Mouse (Mus musculus) large intestine, adult 2 months (tissue): Measurements from ENCODE around the gene Spag7. TPM values are rescaled to one million over a fixed set of nuclear protein-coding genes. Genes with fewer than 3 reads are reported as not detected.

ENCODE experiments used
- DNase-seq: peaks from one replicate; pipeline ENCODE4 v3.0.0-alpha.2; 2012; ENCODE audit warnings: low read depth, low spot score
- WGBS: fragments of 180-500 bp; shearing (Covaris S2); methylation state at CpG from one replicate; pipeline ENCODE4 v1.1.7; 2018; 5-methylcytosine and 5-hydroxymethylcytosine counted together
- polyA plus RNA-seq: library from polyadenylated mRNA; depleted of rRNA; stranded (reverse); fragments of >200 nt; gene quantifications from 2 replicates; pipeline ENCODE4 v1.2.3, GENCODE M21; 2012

Spag7 gene
- polyA plus RNA-seq, 1 experiment, result 39.8 TPM

DNA sequence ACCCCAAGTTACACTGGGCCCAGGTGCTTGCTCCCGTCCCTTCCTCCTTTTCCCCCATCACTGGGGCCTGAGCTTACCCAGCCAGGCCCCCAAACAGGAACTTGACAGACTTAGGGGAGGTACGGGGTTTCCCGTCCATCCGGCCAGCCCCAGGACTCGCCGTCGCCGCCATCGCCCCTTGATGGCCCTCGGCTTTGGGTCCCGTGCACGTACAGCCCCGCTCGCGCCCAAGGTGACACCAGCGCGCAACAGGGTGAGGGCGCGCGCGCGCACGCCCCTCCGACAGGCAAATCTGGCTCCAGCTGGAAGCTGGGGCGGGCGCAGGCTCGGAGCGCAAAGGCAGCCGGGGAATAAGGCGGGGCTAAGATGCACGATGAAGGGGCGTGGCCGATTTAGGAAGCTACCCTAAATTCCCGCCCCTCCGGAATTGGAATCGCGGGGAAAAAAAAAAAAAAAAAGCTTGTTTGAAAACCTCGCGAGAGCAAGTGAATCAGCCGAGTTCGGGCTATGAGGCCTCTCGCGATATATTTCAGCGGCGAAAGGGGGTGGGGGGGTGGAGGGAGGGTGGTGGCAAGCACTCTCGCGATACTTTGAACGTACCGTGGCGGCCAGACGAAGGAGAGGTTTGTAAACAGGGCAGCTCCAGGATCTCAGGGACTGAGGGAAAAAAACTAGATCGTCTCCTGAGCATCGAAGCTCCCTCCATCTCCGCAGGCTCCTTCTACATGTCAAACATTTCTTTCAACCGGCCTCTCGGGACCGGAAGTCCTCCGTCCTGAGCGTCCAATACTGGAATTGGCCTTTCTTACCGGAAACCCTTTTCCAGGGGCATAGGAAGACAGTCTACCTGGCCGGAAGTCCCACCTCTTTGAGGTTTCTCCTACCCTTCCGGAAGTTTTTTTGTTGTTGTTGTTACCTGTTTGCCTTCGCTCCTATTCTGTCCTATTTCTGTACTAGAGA, 22.2 kb downstream of the Spag7 start, which contains the start of the genes Rnf167 and Slc25a11:
Gene Rnf167, plus strand, starts transcription at position 545 of the 960 bp plus-strand sequence.
Gene Slc25a11, minus strand, starts transcription at position 789 of the 960 bp plus-strand sequence.
- peak; percentile 94 for DNase-seq
- under 1% methylated on average over 63 of the region's 63 CpGs for WGBS

DNA sequence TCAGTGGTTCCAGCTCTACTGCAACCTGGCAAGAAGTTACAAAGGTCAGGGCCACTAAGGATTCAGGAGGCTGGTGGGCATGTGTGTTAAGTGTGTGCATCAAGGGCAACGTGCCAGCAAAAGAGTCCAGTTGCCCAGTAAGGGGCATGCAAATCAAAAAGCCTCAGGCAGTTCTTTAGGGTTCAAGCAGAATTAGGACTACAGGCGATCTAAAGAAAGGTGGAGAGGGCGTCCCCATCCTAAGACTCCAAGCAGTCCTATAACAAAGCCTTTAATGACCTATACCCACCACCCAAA, 23.0 kb downstream of the Spag7 start:
- 2% methylated on average over 3 of the region's 3 CpGs for WGBS
- DNase-seq, result no peak

- no peak for DNase-seq
- WGBS, result 78% methylated on average over 12 of the region's 12 CpGs
Observed at GRCm38 (mm10) chr11:70645461-70646258, 23.6 kb downstream of the Spag7 start.

GRCm38 (mm10) chr11:70644564-70645103, 24.6 kb downstream of the Spag7 start:
- DNase-seq, result no peak
- 94% methylated on average over 8 of the region's 8 CpGs for WGBS

DNA sequence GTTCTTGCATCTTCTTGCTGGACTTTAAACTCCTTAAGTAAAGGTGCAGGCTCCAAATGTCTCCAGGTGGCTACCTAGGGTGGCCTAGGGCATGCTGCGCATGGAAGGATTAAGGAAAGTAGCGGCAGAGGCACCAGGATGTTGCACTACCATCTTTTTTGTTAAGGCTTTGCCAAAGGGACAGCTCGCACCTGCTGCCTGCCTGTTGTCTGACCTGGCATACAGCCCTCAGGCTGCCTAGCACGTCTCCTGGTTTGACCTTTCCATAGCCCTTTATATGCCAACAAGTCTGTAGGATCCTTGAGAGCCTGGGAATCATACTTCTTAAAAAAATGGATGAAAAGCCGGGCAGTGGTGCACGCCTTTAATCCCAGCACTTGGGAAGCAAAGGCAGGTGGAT, 26.2 kb downstream of the Spag7 start:
- WGBS, result 87% methylated on average over 6 of the region's 6 CpGs
- DNase-seq, result no peak

DNA sequence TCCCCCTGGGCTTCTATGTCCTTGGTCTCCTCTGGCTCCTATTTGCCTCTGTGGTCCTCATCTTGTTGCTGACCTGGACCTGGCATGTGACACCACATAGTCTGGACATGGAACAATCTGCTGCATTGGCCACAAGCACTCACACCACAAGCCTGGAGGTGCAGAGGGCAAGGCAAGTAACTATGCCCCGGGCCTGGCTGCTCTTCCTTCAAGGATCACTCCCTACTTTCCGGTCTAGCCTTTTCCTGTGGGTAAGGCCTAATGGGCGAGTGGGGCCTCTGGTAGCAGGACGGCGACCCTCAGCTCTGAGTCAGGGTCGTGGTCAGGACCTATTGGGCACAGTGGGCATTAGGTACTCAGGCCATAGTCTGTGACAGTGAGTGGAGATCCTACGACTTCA, 28.0 kb downstream of the Spag7 start:
- 76% methylated on average over 7 of the region's 7 CpGs for WGBS
- no peak for DNase-seq

GRCm38 (mm10) chr11:70639976-70640375, 29.2 kb downstream of the Spag7 start:
- 56% methylated on average over 8 of the region's 8 CpGs for WGBS
- no peak for DNase-seq

DNA sequence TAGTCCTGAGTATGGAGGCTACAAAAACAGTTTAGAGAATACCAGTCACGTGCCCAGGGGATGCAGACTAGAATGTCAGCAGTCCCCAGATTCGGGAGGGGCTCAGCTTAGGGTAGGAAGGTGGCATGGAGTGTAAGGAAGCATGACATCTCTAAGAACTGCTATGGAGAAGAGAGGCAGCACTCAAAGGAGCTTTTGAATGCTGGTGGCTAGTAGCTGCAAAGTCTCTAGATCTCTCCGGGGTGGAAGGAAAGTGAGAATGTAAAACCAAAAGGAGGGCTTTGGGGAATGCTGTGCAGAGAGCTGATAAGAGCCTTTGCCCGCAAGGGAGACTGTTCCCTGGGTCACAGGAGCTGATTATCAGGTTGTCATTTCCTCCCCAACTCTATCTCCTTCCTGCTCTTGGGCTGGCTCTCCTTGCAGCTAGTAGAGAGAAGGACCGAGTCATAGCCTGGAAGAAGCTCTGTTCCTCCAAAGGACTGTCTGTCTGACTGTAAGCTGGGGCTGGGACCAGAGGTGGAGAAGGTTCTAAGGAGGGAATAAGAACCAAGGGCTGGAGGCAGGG, 30.4 kb downstream of the Spag7 start, which contains the start of gene Gp1ba:
Gene Gp1ba, plus strand, starts transcription at position 409 of the 565 bp plus-strand sequence.
- DNase-seq, result no peak
- 34% methylated on average over 5 of the region's 5 CpGs for WGBS

- no peak for DNase-seq
- WGBS, result 84% methylated on average over 1 of the region's 1 CpGs
Observed at GRCm38 (mm10) chr11:70638293-70638692, 30.9 kb downstream of the Spag7 start.

GRCm38 (mm10) chr11:70637764-70638163, 31.5 kb downstream of the Spag7 start:
- 67% methylated on average over 1 of the region's 1 CpGs for WGBS
- no peak for DNase-seq

- 66% methylated on average over 4 of the region's 4 CpGs for WGBS
- DNase-seq, result no peak
Observed at GRCm38 (mm10) chr11:70635601-70636000, 33.6 kb downstream of the Spag7 start.

GRCm38 (mm10) chr11:70630129-70630528, 39.1 kb downstream of the Spag7 start:
- WGBS, result 57% methylated on average over 7 of the region's 7 CpGs
- no peak for DNase-seq

DNA sequence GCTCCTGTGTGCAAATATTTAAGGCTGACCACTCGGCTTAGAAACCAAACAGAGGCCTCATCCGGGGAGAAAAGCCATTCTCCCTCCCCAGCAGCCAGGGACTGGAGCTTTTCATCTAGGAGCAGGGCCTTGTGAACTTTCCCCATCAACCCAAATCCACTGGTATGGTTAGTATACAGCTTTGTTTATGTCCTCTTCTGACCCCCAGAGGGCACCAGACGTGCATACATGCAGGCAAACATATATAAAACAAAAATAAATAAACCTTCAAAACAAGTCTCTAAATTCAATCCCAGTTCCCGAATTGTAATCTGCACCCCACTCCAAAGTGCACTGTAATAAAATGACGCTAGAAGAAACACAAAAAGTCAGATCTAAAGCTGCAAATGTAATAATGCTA, 39.7 kb downstream of the Spag7 start:
- DNase-seq, result no peak
- WGBS, result 23% methylated on average over 5 of the region's 5 CpGs

DNA sequence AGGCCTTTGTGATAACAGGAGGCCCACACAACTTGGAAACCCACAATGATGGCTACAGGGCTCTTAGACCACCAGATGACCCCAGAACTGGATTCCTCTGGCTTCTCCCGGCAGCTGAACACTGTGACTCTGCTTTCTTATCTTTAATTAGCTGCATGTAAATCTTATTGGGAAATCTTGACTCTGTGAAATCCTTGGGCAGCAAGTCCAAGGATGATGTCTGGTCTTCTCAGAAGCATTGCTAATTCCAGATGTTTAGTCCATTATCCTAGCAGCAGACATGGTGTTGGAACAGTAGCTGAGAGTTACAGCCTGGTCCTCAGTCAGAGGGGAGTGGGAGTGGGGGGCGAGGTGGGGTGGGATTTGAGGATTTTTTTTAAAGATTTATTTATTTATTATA, 40.8 kb downstream of the Spag7 start:
- no peak for DNase-seq
- WGBS, result 68% methylated on average over 2 of the region's 2 CpGs

DNA sequence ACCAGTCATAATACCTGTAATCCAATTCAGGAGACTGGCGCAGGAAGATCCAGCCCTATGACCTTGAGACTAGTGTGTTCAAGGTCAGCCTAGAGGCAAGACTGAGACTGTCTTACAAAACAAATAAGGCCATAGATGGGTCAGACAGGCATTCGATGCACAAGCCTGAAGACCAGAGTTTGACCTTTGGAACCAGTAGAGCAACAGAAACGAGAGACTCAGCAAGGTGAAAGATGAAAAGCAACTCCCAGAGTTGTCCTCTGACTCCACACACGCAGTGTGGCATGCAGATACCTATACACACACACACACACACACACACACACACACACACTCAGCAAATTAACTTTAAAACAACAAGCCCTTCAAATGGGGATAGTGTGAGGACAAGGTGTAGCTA, 42.3 kb downstream of the Spag7 start:
- DNase-seq, result no peak
- WGBS, result 52% methylated on average over 4 of the region's 4 CpGs

DNA sequence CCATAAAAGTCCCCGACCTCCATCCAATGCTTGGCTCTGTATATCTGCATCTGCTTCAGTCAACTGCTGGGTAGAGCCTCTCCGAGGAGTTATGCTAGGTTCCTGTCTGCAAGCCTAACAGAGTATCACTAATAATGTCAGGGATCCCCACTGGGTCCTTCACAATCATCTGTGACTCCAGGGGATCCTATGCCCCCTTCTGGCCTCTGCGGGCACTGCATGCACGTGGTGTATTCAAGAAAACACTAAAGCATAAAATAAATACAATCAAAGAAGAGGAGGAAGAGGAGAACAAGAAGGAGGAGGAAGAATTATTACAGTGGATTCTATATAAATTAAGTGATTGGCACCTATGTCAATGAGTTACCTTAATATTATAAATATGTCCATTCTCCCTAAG, 43.7 kb downstream of the Spag7 start:
- DNase-seq, result no peak
- WGBS, result 53% methylated on average over 4 of the region's 4 CpGs

DNA sequence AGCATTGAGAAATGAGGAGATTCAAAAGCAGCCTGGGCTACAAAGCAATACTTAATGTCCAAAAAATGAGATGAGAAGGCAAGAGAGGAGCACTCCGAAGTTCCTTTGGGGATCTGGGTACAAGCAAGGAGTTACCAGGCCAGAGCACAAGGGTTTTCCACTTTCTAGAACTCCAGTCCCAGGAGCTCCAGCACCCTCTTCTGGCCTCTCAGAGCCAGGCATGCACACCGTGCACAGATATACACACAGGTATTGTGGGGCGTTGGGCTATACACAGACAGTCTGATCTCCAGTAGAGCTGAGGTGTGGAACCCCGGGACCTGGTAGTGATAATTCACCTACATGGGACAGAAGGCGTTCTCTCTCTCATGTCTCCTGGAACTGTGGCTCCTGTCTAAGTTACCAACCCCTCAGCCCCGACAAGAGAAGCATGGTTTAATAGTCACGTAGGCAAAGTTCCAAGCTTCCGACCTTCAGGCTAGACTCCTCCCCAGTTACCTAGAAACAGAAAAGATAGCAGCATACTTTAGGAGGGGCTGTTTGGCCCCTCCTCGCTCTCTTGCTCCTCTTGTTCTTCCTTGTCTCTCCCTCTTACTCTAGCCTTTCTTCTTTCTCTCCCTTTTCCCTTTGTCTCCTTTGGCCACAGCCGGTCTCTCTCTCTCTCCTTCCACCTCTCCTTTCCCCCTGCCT, 46.0 kb downstream of the Spag7 start:
- 65% methylated on average over 10 of the region's 10 CpGs for WGBS
- DNase-seq, result no peak

- 35% methylated on average over 7 of the region's 7 CpGs for WGBS
- DNase-seq, result no peak
Observed at GRCm38 (mm10) chr11:70621972-70622814, 47.0 kb downstream of the Spag7 start.

- DNase-seq, result no peak
- WGBS, result 86% methylated on average over 1 of the region's 1 CpGs
Observed at GRCm38 (mm10) chr11:70619101-70619500, 50.1 kb downstream of the Spag7 start, which contains the start of gene Chrne. TSS of gene Chrne (minus strand) at chr11:70619216.
